Mouse (Mus musculus) heart, embryonic 15.5 days (tissue): ENCODE data around the gene C2. TPM values are rescaled to one million over a fixed set of nuclear protein-coding genes. Genes with fewer than 3 reads are reported as not detected.

Experiments
- ATAC-seq: fragments of 200-750 bp; cut with Nextera tagmentation; replicated peaks from 2 replicates; pipeline ENCODE4 v1.8.0; 2017; ENCODE audit warnings: low read depth, moderate TSS enrichment; ENCODE audit not compliant: insufficient number of reproducible peaks, insufficient read depth, low FRiP score
- H3K27ac ChIP-seq: fragments of 300-500 bp; sonication (generic); 2 replicates; pipeline ENCODE4 v1.5.1; 2015; ENCODE audit warnings: mild to moderate bottlenecking, inconsistent platforms
- H3K27me3 ChIP-seq: fragments of 300-500 bp; sonication (generic); 2 replicates; pipeline ENCODE4 v1.6.1; 2015; ENCODE audit warnings: inconsistent platforms
- H3K36me3 ChIP-seq: fragments of 300-500 bp; sonication (generic); 2 replicates; pipeline ENCODE4 v1.6.1; 2015; ENCODE audit warnings: mild to moderate bottlenecking, inconsistent platforms
- H3K4me1 ChIP-seq: fragments of 300-500 bp; sonication (generic); replicated peaks from 2 replicates; pipeline ENCODE4 v1.6.1; 2015; ENCODE audit warnings: inconsistent platforms
- H3K4me2 ChIP-seq: fragments of 300-500 bp; sonication (generic); 2 replicates; pipeline ENCODE4 v1.6.1; 2015; ENCODE audit warnings: inconsistent platforms, mild to moderate bottlenecking, moderate library complexity
- H3K4me3 ChIP-seq: fragments of 300-500 bp; sonication (generic); 2 replicates; pipeline ENCODE4 v1.5.1; 2015; ENCODE audit warnings: mild to moderate bottlenecking, inconsistent platforms
- H3K9ac ChIP-seq: fragments of 300-500 bp; sonication (generic); 2 replicates; pipeline ENCODE4 v1.6.1; 2015; ENCODE audit warnings: mild to moderate bottlenecking, inconsistent platforms
- H3K9me3 ChIP-seq: fragments of 300-500 bp; sonication (generic); replicated peaks from 2 replicates; pipeline ENCODE4 v1.6.1; 2016; ENCODE audit warnings: inconsistent platforms
- WGBS: fragments of 180-500 bp; shearing (Covaris S2); methylation state at CpG from one replicate; pipeline ENCODE4 v1.1.7; 2015; ENCODE audit warnings: mixed read lengths; 5-methylcytosine and 5-hydroxymethylcytosine counted together
- polyA plus RNA-seq: library from polyadenylated mRNA; unstranded; fragments of >200 nt; fragmentation: Nextera tagmentation; extraction: Ambion mirVana; gene quantifications from 2 replicates; pipeline ENCODE4 v1.2.1, GENCODE M21; 2015

Gene C2
- polyA plus RNA-seq, 1 experiment from 2014 or later = 2.0 TPM

DNA sequence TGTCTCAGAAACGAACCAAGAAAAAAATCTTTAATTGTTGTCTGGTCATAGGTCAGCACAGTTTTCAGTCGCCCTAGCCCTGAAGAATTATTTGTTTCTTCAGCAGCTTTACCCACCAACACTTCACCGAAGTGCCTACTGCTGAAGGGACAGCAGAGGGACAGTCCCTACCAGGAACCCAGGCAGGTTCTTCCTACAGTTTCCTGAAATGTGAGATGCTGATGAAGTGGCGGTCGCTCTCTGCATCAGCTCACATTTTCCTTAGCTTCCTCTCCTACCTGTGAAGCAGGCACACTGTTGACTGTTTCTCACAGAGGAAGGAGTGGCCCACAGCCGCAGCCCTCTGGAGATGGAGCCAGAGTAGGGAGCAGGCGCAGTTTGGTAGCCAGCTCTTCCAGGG is 32.1 kb downstream of the C2 start:
- Histone ChIP-seq H3K4me2 (no peak overlapping the region), H3K36me3 (no peaks in the 10 kb centered on the region), H3K9me3 (no peaks in the 10 kb centered on the region), H3K27ac (no peak overlapping the region), H3K27me3 (0 out of 2 replicates have a peak, but pooled peaks cover 18% of the 10 kb centered on the region), H3K4me3 (no peak overlapping the region), H3K9ac (no peak overlapping the region), H3K4me1 (no peaks in the 10 kb centered on the region)
- WGBS = 53% methylated on average over 7 of the region's 7 CpGs
- no peak for ATAC-seq

- Histone ChIP-seq H3K4me3 (no peak within 1 kb of the TSS), H3K9ac (no peak within 1 kb of the TSS), H3K4me2 (no peak within 1 kb of the TSS), H3K4me1 (no peaks in the 10 kb centered on the region), H3K36me3 (no peaks in the 10 kb centered on the region), H3K27ac (no peak within 1 kb of the TSS), H3K9me3 (no peaks in the 10 kb centered on the region), H3K27me3 (0 out of 2 replicates have a peak, but pooled peaks cover 18% of the 10 kb centered on the region)
- no peak for ATAC-seq
- 55% methylated on average over 8 of the region's 8 CpGs for WGBS
Observed at GRCm38 (mm10) chr17:34862416-34863081, 35.5 kb downstream of the C2 start, which contains the start of gene Cfb. Gene Cfb, minus strand, starts transcription at chr17:34862518.

GRCm38 (mm10) chr17:34861704-34862415 is 36.2 kb downstream of the C2 start:
- no peaks in the 10 kb centered on the region for H3K4me1 ChIP-seq
- ATAC-seq = no peak
- H3K9ac ChIP-seq = no peak overlapping the region
- 0 out of 2 replicates have a peak, but pooled peaks cover 18% of the 10 kb centered on the region for H3K27me3 ChIP-seq
- no peaks in the 10 kb centered on the region for H3K9me3 ChIP-seq
- no peak overlapping the region for H3K4me3 ChIP-seq
- no peak overlapping the region for H3K4me2 ChIP-seq
- H3K36me3 ChIP-seq = no peaks in the 10 kb centered on the region; the same call in 1 of the 2 replicates
- H3K27ac ChIP-seq = no peak overlapping the region
- 68% methylated on average over 13 of the region's 13 CpGs for WGBS

- 78% methylated on average over 9 of the region's 9 CpGs for WGBS
- no peak overlapping the region for H3K9ac ChIP-seq
- ATAC-seq = no peak
- H3K4me3 ChIP-seq = no peak overlapping the region
- H3K27ac ChIP-seq = no peak overlapping the region
- no peaks in the 10 kb centered on the region for H3K9me3 ChIP-seq
- H3K36me3 ChIP-seq = no peaks in the 10 kb centered on the region; the same call in 1 of the 2 replicates
- 0 out of 2 replicates have a peak, but pooled peaks cover 18% of the 10 kb centered on the region for H3K27me3 ChIP-seq
- H3K4me1 ChIP-seq = no peaks in the 10 kb centered on the region
- H3K4me2 ChIP-seq = no peak overlapping the region
Observed at GRCm38 (mm10) chr17:34860514-34860913, 37.6 kb downstream of the C2 start.

DNA sequence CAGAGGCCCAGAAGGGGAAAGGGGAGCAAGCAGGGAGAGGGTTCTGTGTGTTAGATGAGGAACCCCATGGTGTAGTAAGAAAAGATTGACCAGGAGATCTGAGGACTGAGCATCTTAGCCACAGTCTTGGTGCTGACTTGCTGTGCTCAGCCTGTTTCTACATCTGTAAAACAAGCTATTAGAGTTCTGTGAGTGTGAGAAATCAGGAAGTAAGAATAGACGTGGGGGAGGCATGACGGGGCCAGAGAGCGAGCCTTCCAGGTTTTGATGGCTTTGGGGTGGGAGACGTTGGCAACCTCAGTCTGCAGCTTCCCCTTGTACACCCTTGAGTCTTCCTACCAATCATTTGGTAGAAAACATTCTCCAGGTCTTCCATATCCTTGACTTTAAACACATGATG is 39.4 kb downstream of the C2 start:
- 70% methylated on average over 4 of the region's 4 CpGs for WGBS
- ATAC-seq = no peak

GRCm38 (mm10) chr17:34855825-34856224 is 42.2 kb downstream of the C2 start:
- ATAC-seq = no peak
- Histone ChIP-seq H3K27ac (no peak overlapping the region), H3K4me1 (peaks cover 10% of the 10 kb centered on the region), H3K4me2 (no peak overlapping the region), H3K27me3 (no peaks in the 10 kb centered on the region), H3K9me3 (no peaks in the 10 kb centered on the region), H3K9ac (no peak overlapping the region), H3K4me3 (no peak overlapping the region), H3K36me3 (peaks cover 24% of the 10 kb centered on the region)
- WGBS = 28% methylated on average over 3 of the region's 3 CpGs

More for the DNA sequence above, 39.4 kb downstream of the C2 start:
- no peak overlapping the region for H3K4me3 ChIP-seq
- no peak overlapping the region for H3K27ac ChIP-seq
- H3K4me1 ChIP-seq = no peaks in the 10 kb centered on the region
- no peak overlapping the region for H3K4me2 ChIP-seq
- H3K36me3 ChIP-seq = peaks cover 16% of the 10 kb centered on the region
- 0 out of 2 replicates have a peak, but pooled peaks cover 12% of the 10 kb centered on the region for H3K27me3 ChIP-seq
- no peak overlapping the region for H3K9ac ChIP-seq
- no peaks in the 10 kb centered on the region for H3K9me3 ChIP-seq

DNA sequence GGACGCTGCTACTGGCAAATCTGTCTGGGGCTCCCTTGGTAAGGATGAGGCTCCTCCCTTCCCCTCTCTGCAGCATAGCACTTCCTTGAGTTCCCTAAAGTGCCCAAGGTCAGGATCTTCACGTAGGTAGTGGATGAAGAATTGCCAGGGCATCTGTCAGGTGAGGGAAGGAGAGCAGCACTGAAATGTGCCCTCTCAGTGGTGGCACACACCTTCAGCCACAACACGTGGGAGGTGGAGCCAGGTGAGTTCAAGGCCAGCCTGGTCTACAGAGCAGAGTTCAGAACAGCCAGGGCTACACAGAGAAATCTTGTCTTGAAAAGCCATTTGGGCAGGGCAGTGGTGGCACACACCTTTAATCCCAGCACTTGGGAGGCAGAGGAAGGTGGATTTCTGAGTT is 43.3 kb downstream of the C2 start:
- H3K27ac ChIP-seq = no peak overlapping the region
- H3K4me2 ChIP-seq = no peak overlapping the region
- H3K27me3 ChIP-seq = no peaks in the 10 kb centered on the region
- H3K9me3 ChIP-seq = no peaks in the 10 kb centered on the region
- H3K36me3 ChIP-seq = peaks cover 24% of the 10 kb centered on the region
- no peak overlapping the region for H3K9ac ChIP-seq
- WGBS = 70% methylated on average over 3 of the region's 3 CpGs
- peaks cover 14% of the 10 kb centered on the region for H3K4me1 ChIP-seq
- no peak overlapping the region for H3K4me3 ChIP-seq
- ATAC-seq = no peak

- no peak overlapping the region for H3K27ac ChIP-seq
- H3K27me3 ChIP-seq = no peaks in the 10 kb centered on the region
- WGBS = 79% methylated on average over 8 of the region's 8 CpGs
- no peak overlapping the region for H3K9ac ChIP-seq
- H3K4me1 ChIP-seq = peaks cover 19% of the 10 kb centered on the region
- no peak for ATAC-seq
- no peak overlapping the region for H3K4me3 ChIP-seq
- no peaks in the 10 kb centered on the region for H3K9me3 ChIP-seq
- peaks cover 24% of the 10 kb centered on the region for H3K36me3 ChIP-seq
- H3K4me2 ChIP-seq = no peak overlapping the region
Observed at GRCm38 (mm10) chr17:34853511-34853910, 44.6 kb downstream of the C2 start.

- no peak for ATAC-seq
- 2% methylated on average over 25 of the region's 25 CpGs for WGBS
- Histone ChIP-seq H3K27ac (peak overlapping the region; percentile 60), H3K4me3 (peak overlapping the region; percentile 99), H3K9me3 (no peaks in the 10 kb centered on the region), H3K4me1 (peaks cover 19% of the 10 kb centered on the region), H3K36me3 (peaks cover 45% of the 10 kb centered on the region), H3K4me2 (peak overlapping the region; percentile 98), H3K9ac (peak overlapping the region; percentile 94), H3K27me3 (no peaks in the 10 kb centered on the region)
Observed at GRCm38 (mm10) chr17:34850517-34851125, 47.4 kb downstream of the C2 start.

- ATAC-seq = peak; percentile 98
- Histone ChIP-seq H3K27ac (peak within 1 kb of the TSS; percentile 60), H3K4me3 (peak within 1 kb of the TSS; percentile 99), H3K4me2 (peak within 1 kb of the TSS; percentile 98), H3K9me3 (no peaks in the 10 kb centered on the region), H3K4me1 (peaks cover 19% of the 10 kb centered on the region), H3K9ac (peak within 1 kb of the TSS; percentile 94), H3K36me3 (peaks cover 41% of the 10 kb centered on the region), H3K27me3 (no peaks in the 10 kb centered on the region)
- WGBS = under 1% methylated on average over 60 of the region's 65 CpGs
Observed at GRCm38 (mm10) chr17:34849722-34850516, 48.1 kb downstream of the C2 start, which contains the start of the genes Skiv2l and Nelfe. Gene Skiv2l, minus strand, starts transcription at chr17:34850210. Gene Nelfe, plus strand, starts transcription at chr17:34850391.

- H3K36me3 ChIP-seq = peaks cover 39% of the 10 kb centered on the region
- no peak overlapping the region for H3K9ac ChIP-seq
- H3K4me2 ChIP-seq = no peak overlapping the region
- H3K9me3 ChIP-seq = no peaks in the 10 kb centered on the region
- no peaks in the 10 kb centered on the region for H3K27me3 ChIP-seq
- WGBS = 88% methylated on average over 7 of the region's 7 CpGs
- H3K4me3 ChIP-seq = no peak overlapping the region
- no peak overlapping the region for H3K27ac ChIP-seq
- no peak for ATAC-seq
- peaks cover 19% of the 10 kb centered on the region for H3K4me1 ChIP-seq
Observed at GRCm38 (mm10) chr17:34847615-34848014, 50.5 kb downstream of the C2 start.
